Mouse (Mus musculus): ENCODE results near the gene Pkp3. TPM values are rescaled to one million over a fixed set of nuclear protein-coding genes. Genes with fewer than 3 reads are reported as not detected.

The Pkp3 gene
- polyA plus RNA-seq, 1 experiment from 2014 or later = 0.72 TPM

DNA sequence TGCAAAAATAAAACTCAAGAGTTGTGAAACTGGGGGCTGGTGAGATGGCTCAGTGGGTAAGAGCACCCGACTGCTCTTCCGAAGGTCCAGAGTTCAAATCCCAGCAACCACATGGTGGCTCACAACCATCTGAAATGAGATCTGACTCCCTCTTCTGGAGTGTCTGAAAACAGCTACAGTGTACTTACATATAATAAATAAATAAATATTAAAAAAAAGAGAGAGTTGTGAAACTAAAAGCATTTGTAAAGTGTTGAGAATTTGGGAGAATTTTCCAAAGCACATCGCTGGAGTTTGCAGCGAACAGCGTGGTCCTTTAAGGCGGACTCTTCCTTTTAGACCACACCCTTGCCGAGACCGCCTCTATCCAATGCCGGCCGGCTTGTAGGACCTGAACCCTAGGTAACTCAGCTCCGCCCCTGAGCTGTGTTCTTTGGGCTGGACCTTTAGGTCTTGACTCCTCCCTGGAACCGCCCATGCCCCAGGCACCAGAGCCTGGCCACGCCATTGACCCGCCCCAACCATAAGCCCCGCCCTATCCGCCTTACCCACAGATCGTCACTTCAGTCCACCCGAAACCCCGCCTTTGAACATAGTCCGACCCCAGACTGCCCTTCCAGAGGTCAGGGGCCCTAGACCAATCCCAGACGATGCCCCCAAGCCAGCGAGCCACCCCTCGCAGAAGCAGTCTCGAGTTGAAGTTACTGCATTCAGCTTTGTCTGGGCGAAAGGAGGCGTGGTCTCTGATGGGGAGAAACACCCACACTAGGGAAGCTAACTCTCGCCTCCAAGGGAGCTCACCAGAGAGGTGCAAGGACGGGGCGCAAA is 44.9 kb downstream of the Pkp3 start:
- no peaks in the 10 kb centered on the region for H3K9me3 ChIP-seq
- 2% methylated on average over 29 of the region's 29 CpGs for WGBS
- peak; percentile 99 for ATAC-seq (ENCODE audit: extremely low read depth, insufficient number of reproducible peaks, low FRiP score, low TSS enrichment)
- H3K4me1 ChIP-seq = peaks cover 21% of the 10 kb centered on the region
- peak overlapping the region; percentile 66 for H3K4me3 ChIP-seq
- H3K27ac ChIP-seq (replicated peaks) = peak overlapping the region; percentile 92
- H3K36me3 ChIP-seq = no peaks in the 10 kb centered on the region
- H3K9ac ChIP-seq = peak overlapping the region; percentile 86
- peaks cover 5% of the 10 kb centered on the region for H3K27me3 ChIP-seq (replicated peaks)
- peak overlapping the region; percentile 85 for H3K4me2 ChIP-seq

DNA sequence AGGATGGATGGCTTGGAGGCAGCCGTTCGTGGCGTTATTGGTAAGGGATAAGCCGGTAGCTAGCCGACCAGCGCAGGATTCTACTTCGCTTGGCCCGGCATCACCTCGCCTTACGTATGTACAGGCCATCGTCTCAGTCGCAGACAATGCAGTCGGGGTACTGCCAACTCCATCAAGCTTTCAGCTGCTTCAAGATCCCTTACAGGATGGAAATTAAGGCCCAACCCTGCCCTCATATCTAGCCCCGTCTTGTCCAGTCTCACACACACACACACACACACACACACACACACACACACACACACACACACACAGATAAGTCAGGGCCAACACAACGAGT is 45.5 kb downstream of the Pkp3 start:
- Histone ChIP-seq H3K36me3 (no peaks in the 10 kb centered on the region), H3K4me3 (peak overlapping the region; percentile 66), H3K9ac (peak overlapping the region; percentile 86), H3K27me3 (replicated peaks) (no peaks in the 10 kb centered on the region), H3K4me1 (peaks cover 21% of the 10 kb centered on the region), H3K9me3 (no peaks in the 10 kb centered on the region), H3K27ac (replicated peaks) (peak overlapping the region; percentile 92), H3K4me2 (peak overlapping the region; percentile 85)
- no peak for ATAC-seq (ENCODE audit: extremely low read depth, insufficient number of reproducible peaks, low FRiP score, low TSS enrichment)
- under 1% methylated on average over 15 of the region's 15 CpGs for WGBS

DNA sequence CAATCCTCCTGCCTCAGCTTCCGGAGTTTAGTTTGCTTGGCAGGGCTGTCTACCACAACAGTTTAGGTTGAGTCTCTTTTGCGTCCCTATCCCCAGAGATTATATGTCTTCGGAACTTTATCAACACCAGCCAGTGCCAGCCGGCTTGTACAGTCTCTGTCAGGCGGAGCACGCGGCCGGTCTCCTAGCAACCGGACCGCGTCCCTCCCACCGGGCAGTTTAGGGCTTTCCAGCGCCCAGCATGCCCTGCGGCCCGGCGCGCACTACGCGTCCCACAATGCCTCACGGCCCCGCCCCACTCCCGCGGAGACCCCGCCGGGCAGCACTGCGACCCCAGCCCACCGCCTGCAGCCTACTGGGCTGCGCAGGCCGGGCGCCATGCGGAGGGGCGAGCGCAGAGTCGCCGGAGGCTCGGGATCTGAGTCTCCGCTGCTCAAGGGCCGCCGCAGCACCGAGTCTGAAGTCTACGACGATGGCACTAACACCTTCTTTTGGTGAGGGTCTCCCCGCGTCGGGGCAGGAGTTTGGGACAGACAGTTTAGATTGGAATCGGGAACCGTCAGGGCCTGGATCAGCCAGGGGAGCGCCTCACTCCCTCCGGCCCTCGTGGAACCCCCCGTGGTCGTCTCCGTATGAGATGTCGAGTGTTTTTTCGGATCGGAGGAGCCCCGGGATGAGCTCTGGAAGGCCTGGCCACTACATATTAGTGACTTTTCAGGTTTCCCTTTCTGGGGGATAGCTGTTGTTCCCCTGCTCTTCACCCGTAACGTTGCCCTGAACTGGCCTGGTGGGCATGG is 53.2 kb downstream of the Pkp3 start:
- H3K27ac ChIP-seq (replicated peaks) = peak overlapping the region; percentile 46
- under 1% methylated on average over 59 of the region's 59 CpGs for WGBS
- H3K4me2 ChIP-seq = peak overlapping the region; percentile 95
- peak; percentile 96 for ATAC-seq (ENCODE audit: extremely low read depth, insufficient number of reproducible peaks, low FRiP score, low TSS enrichment)
- H3K9me3 ChIP-seq = no peaks in the 10 kb centered on the region
- peak overlapping the region; percentile 89 for H3K9ac ChIP-seq
- H3K27me3 ChIP-seq (replicated peaks) = no peaks in the 10 kb centered on the region
- H3K4me3 ChIP-seq = peak overlapping the region; percentile 72
- H3K4me1 ChIP-seq = peaks cover 24% of the 10 kb centered on the region
- peaks cover 14% of the 10 kb centered on the region for H3K36me3 ChIP-seq

DNA sequence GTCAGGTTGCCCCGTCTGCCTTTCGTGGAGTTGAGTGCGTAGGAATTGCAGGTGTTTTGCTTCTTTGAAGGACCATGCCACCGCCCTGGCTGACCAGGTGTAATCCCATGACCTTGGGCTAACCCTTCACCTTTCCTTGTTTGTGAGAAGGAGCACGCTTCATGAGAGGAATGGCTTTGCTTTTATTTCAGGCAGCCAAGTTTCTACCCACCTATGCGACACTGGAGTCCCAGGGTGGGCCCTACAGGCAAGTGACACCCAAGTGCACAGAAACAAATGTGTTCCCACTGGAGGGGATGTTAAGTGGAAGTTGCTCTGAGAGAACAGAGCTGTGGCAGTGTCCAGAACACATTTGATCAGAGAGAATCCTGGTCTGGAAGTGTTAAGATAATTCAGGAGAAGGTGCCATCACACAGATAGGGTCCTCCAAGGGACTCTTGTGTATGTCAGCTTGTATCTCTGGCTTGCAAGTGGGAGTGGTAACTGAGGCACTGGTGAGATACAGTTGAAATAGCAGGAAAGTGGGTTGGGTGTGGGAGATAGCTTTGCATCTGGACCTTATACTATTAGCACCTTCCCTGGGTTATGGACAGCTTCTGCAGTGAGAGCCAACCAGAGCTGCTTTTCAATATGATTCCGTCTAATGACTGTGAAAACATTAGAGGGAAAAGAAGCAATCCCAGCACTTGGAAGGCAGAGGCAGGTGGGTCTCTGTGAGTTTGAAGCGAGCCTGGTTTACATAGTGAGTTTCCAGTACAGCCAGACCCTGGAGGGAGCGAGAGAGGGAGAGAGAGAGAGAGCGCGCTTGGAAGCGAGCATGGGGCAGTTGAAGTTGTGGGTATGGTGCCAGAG is 54.1 kb downstream of the Pkp3 start:
- peak overlapping the region; percentile 89 for H3K9ac ChIP-seq

More for the DNA sequence above, 54.1 kb downstream of the Pkp3 start:
- ATAC-seq (ENCODE audit: extremely low read depth, insufficient number of reproducible peaks, low FRiP score, low TSS enrichment) = no peak
- peak overlapping the region; percentile 95 for H3K4me2 ChIP-seq
- 58% methylated on average over 12 of the region's 12 CpGs for WGBS
- H3K4me1 ChIP-seq = peaks cover 24% of the 10 kb centered on the region
- H3K36me3 ChIP-seq = peaks cover 23% of the 10 kb centered on the region
- H3K27ac ChIP-seq (replicated peaks) = peak overlapping the region; percentile 46; the same call in 1 of the 2 replicates
- H3K9me3 ChIP-seq = no peaks in the 10 kb centered on the region
- H3K4me3 ChIP-seq = peak overlapping the region; percentile 72
- H3K27me3 ChIP-seq (replicated peaks) = no peaks in the 10 kb centered on the region

Other genes starting within 250 kb of the Pkp3 start
- gene Urah, start 243.2 kb upstream of the Pkp3 start, polyA plus RNA-seq (2015; fragmentation: Nextera tagmentation; extraction: Ambion mirVana) = 0.24 and 0.90 TPM in 2 replicates
- gene Scgb1c1, start 232.7 kb upstream of the Pkp3 start, polyA plus RNA-seq (2015; fragmentation: Nextera tagmentation; extraction: Ambion mirVana) = not detected in 2 replicates
- gene Odf3, start 230.4 kb upstream of the Pkp3 start, polyA plus RNA-seq (2015; fragmentation: Nextera tagmentation; extraction: Ambion mirVana) = 0.09 TPM in 1 of 2 replicates, not detected in the other
- not detected in 2 replicates for gene Gm45785, start 221.9 kb upstream of the Pkp3 start, polyA plus RNA-seq (2015; fragmentation: Nextera tagmentation; extraction: Ambion mirVana)
- gene Ric8a, start 221.3 kb upstream of the Pkp3 start, polyA plus RNA-seq (2015; fragmentation: Nextera tagmentation; extraction: Ambion mirVana) = 40.1 and 46.2 TPM in 2 replicates
- gene Bet1l, start 220.6 kb upstream of the Pkp3 start, polyA plus RNA-seq (2015; fragmentation: Nextera tagmentation; extraction: Ambion mirVana) = 28.6 and 29.0 TPM in 2 replicates
- gene Psmd13, start 196.2 kb upstream of the Pkp3 start, polyA plus RNA-seq (2015; fragmentation: Nextera tagmentation; extraction: Ambion mirVana) = 164 and 190 TPM in 2 replicates
- gene Sirt3, start 195.9 kb upstream of the Pkp3 start, polyA plus RNA-seq (2015; fragmentation: Nextera tagmentation; extraction: Ambion mirVana) = 40.7 and 48.7 TPM in 2 replicates
- gene Cox8b, start 177.8 kb upstream of the Pkp3 start, polyA plus RNA-seq (2015; fragmentation: Nextera tagmentation; extraction: Ambion mirVana) = 142 and 148 TPM in 2 replicates
- gene Nlrp6, start 157.3 kb upstream of the Pkp3 start, polyA plus RNA-seq (2015; fragmentation: Nextera tagmentation; extraction: Ambion mirVana) = 0.05 and 0.20 TPM in 2 replicates
- 13.1 and 13.8 TPM in 2 replicates for gene Pgghg, start 136.8 kb upstream of the Pkp3 start, polyA plus RNA-seq (2015; fragmentation: Nextera tagmentation; extraction: Ambion mirVana)
- 1.2 TPM in 2 replicates for gene Ifitm5, start 127.9 kb upstream of the Pkp3 start, polyA plus RNA-seq (2015; fragmentation: Nextera tagmentation; extraction: Ambion mirVana)
- not detected in 2 replicates for gene Gm45717, start 122.3 kb upstream of the Pkp3 start, polyA plus RNA-seq (2015; fragmentation: Nextera tagmentation; extraction: Ambion mirVana)
- 505 and 535 TPM in 2 replicates for gene Ifitm2, start 122.2 kb upstream of the Pkp3 start, polyA plus RNA-seq (2015; fragmentation: Nextera tagmentation; extraction: Ambion mirVana)
- 9.7 and 15.9 TPM in 2 replicates for gene Ifitm1, start 111.0 kb upstream of the Pkp3 start, polyA plus RNA-seq (2015; fragmentation: Nextera tagmentation; extraction: Ambion mirVana)
- 73.2 and 78.1 TPM in 2 replicates for gene Ifitm3, start 67.4 kb upstream of the Pkp3 start, polyA plus RNA-seq (2015; fragmentation: Nextera tagmentation; extraction: Ambion mirVana)
- 0.24 and 0.31 TPM in 2 replicates for gene Ifitm6, start 60.3 kb upstream of the Pkp3 start, polyA plus RNA-seq (2015; fragmentation: Nextera tagmentation; extraction: Ambion mirVana)
- gene Gm17387, start 49.1 kb upstream of the Pkp3 start, polyA plus RNA-seq (2015; fragmentation: Nextera tagmentation; extraction: Ambion mirVana) = not detected in 2 replicates
- gene B4galnt4, start 17.1 kb upstream of the Pkp3 start, polyA plus RNA-seq (2015; fragmentation: Nextera tagmentation; extraction: Ambion mirVana) = 1.6 and 2.7 TPM in 2 replicates
- gene Sigirr, start 22.4 kb downstream of the Pkp3 start, polyA plus RNA-seq (2015; fragmentation: Nextera tagmentation; extraction: Ambion mirVana) = 3.4 and 3.5 TPM in 2 replicates
- gene Ano9, start 39.6 kb downstream of the Pkp3 start, polyA plus RNA-seq (2015; fragmentation: Nextera tagmentation; extraction: Ambion mirVana) = 0.21 and 0.23 TPM in 2 replicates
- gene Ptdss2, start 44.2 kb downstream of the Pkp3 start, polyA plus RNA-seq (2015; fragmentation: Nextera tagmentation; extraction: Ambion mirVana) = 57.9 and 66.4 TPM in 2 replicates
- 92.2 and 102 TPM in 2 replicates for gene Rnh1, start 94.6 kb downstream of the Pkp3 start, polyA plus RNA-seq (2015; fragmentation: Nextera tagmentation; extraction: Ambion mirVana)
- gene Hras, start 115.8 kb downstream of the Pkp3 start, polyA plus RNA-seq (2015; fragmentation: Nextera tagmentation; extraction: Ambion mirVana) = 67.5 and 90.7 TPM in 2 replicates
- gene Lrrc56, start 115.9 kb downstream of the Pkp3 start, polyA plus RNA-seq (2015; fragmentation: Nextera tagmentation; extraction: Ambion mirVana) = 3.1 and 3.3 TPM in 2 replicates
- 0.56 and 0.72 TPM in 2 replicates for gene Lmntd2, start 135.9 kb downstream of the Pkp3 start, polyA plus RNA-seq (2015; fragmentation: Nextera tagmentation; extraction: Ambion mirVana)
- gene Rassf7, start 137.6 kb downstream of the Pkp3 start, polyA plus RNA-seq (2015; fragmentation: Nextera tagmentation; extraction: Ambion mirVana) = 15.1 and 15.3 TPM in 2 replicates
- 43.5 and 46.2 TPM in 2 replicates for gene Phrf1, start 150.6 kb downstream of the Pkp3 start, polyA plus RNA-seq (2015; fragmentation: Nextera tagmentation; extraction: Ambion mirVana)
- 3.4 and 4.2 TPM in 2 replicates for gene Irf7, start 188.3 kb downstream of the Pkp3 start, polyA plus RNA-seq (2015; fragmentation: Nextera tagmentation; extraction: Ambion mirVana)
- not detected in 2 replicates for gene Cdhr5, start 198.6 kb downstream of the Pkp3 start, polyA plus RNA-seq (2015; fragmentation: Nextera tagmentation; extraction: Ambion mirVana)
- 0.88 and 1.5 TPM in 2 replicates for gene Sct, start 200.9 kb downstream of the Pkp3 start, polyA plus RNA-seq (2015; fragmentation: Nextera tagmentation; extraction: Ambion mirVana)
- gene Drd4, start 213.8 kb downstream of the Pkp3 start, polyA plus RNA-seq (2015; fragmentation: Nextera tagmentation; extraction: Ambion mirVana) = 0.05 TPM in 1 of 2 replicates, not detected in the other
- 35.5 and 37.4 TPM in 2 replicates for gene Deaf1, start 249.5 kb downstream of the Pkp3 start, polyA plus RNA-seq (2015; fragmentation: Nextera tagmentation; extraction: Ambion mirVana)
- gene Tmem80, start 249.5 kb downstream of the Pkp3 start, polyA plus RNA-seq (2015; fragmentation: Nextera tagmentation; extraction: Ambion mirVana) = 33.2 and 39.9 TPM in 2 replicates

Measured in heart, embryonic 13.5 days (tissue).